Mouse (Mus musculus) adrenal gland, postnatal 14 days (tissue): Measurements from ENCODE around the gene Olfr600. TPM values are rescaled to one million over a fixed set of nuclear protein-coding genes. Genes with fewer than 3 reads are reported as not detected.
"Not testable (repeated sequence)": the region's sequence is repeated elsewhere in the genome, so short reads cannot be mapped to it uniquely, and the experiment has no call there.

Source experiments
- DNase-seq: peaks from one replicate; pipeline ENCODE4 v3.0.0; 2021; ENCODE audit warnings: mixed read lengths
- long read RNA-seq, 2 experiments: library from polyadenylated mRNA; stranded (forward); transcript quantifications; one replicate each; pipeline ENCODE4 v2.0.0; 2021
- total RNA-seq: library from RNA; stranded (reverse); gene quantifications from 2 replicates; pipeline ENCODE4 v1.2.3, GENCODE M21; 2021

Gene Olfr600
- not detected in 2 replicates for total RNA-seq
- long read RNA-seq, experiment 1, result 0 reads
- long read RNA-seq, experiment 2, result 0 reads

- DNase-seq, result no peak
Measured at GRCm38 (mm10) chr7:103349569-103349968, at the start of gene Olfr600. Gene Olfr600 (minus strand): TSS chr7:103349669.

DNA sequence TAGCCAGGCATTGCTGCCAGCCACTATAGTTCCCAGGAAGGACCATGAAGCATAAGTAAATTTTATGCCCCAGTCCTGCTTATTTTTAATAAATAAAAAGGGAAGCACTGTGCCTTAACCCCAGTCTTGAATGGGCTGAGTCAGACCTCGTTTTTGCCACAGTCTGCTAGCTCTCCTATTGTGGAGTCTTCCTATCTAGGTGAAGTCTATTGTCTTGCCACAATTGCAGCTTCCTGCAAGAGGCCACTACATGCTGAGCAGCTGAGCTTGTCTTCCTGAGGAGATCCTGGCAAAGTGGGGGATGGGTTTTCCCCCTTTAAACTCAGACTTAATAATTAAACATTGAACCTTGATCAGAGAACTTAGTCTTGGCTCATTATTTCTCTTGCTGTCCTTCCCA is 49.5 kb upstream of the Olfr600 start:
- no peak for DNase-seq

- no peak for DNase-seq
Measured at GRCm38 (mm10) chr7:103397758-103398157, 48.3 kb upstream of the Olfr600 start.

DNA sequence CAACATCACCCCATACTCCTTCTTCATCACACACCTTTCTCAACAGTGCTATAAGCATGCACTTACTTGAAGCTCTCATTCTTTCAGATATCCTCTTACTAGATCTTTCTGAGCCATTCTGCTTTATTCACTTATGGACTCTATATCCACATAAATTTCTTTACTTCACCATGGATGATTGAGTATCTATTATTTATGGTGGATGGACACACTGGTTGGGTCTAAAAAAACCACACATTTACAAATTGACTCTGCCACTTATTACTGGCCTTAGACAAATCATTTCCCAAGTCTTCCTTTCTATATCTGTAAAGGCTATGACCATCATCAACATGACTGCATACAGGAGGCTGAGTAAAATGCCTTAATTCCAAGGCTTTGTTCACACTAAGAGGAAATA is 36.6 kb upstream of the Olfr600 start, which contains the start of gene Olfr603:
Gene Olfr603 (minus strand): TSS at position 101 of the 400 bp plus-strand sequence.
- DNase-seq, result no peak

GRCm38 (mm10) chr7:103362555-103362954 is 13.1 kb upstream of the Olfr600 start, which contains the start of gene Olfr601:
Gene Olfr601 (minus strand): TSS chr7:103362655.
- no peak for DNase-seq

DNA sequence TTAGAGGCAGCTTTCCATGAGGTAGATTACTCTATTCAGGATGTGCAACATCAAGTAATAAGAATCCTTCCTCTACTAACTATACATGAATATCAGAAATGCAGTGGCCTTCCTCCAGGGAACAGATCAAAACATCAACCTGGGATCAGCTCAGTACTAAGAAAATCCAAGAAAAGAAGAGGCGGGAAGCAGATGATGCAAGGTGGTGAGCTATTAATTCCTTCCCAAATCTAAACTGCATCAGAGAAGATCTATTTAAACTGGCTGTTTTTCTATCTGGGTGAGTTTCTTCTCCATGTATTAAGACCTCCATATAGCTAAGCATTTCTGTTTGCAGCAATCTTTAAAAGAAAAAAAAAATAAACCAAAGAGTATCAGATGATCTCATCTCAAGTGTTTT is 13.9 kb downstream of the Olfr600 start, which contains the start of gene Olfr599:
Gene Olfr599 (plus strand): TSS at position 301 of the 400 bp plus-strand sequence.
- no peak for DNase-seq

- no peak for DNase-seq
Measured at GRCm38 (mm10) chr7:103323268-103323667, 26.2 kb downstream of the Olfr600 start, which contains the start of gene Olfr598. Gene Olfr598 (plus strand): TSS chr7:103323568.

GRCm38 (mm10) chr7:103316015-103316414 is 33.5 kb downstream of the Olfr600 start, which contains the start of gene Olfr597:
Gene Olfr597 (plus strand): TSS chr7:103316315.
- DNase-seq, result not testable (repeated sequence)

- not testable (repeated sequence) for DNase-seq
Measured at GRCm38 (mm10) chr7:103305348-103305747, 44.1 kb downstream of the Olfr600 start, which contains the start of gene Olfr596. Gene Olfr596 (plus strand): TSS chr7:103305648.

Other genes with a start within 250 kb of the Olfr600 start
- not detected in 2 replicates for gene Olfr586, start 224.0 kb downstream of the Olfr600 start, total RNA-seq
- gene Olfr588-ps1, start 208.8 kb downstream of the Olfr600 start, total RNA-seq, result not detected in 2 replicates
- not detected in 2 replicates for gene Olfr589, start 193.3 kb downstream of the Olfr600 start, total RNA-seq
- gene Olfr591, start 171.3 kb downstream of the Olfr600 start, total RNA-seq, result not detected in 2 replicates
- not detected in 2 replicates for gene Olfr592, start 164.9 kb downstream of the Olfr600 start, total RNA-seq
- gene Olfr593, start 137.8 kb downstream of the Olfr600 start, total RNA-seq, result not detected in 2 replicates
- gene Olfr594, start 132.7 kb downstream of the Olfr600 start, total RNA-seq, result not detected in 2 replicates
- not detected in 2 replicates for gene Usp17ld, start 97.2 kb downstream of the Olfr600 start, total RNA-seq
- gene Olfr596, start 44.0 kb downstream of the Olfr600 start, total RNA-seq, result not detected in 2 replicates
- gene Olfr597, start 33.4 kb downstream of the Olfr600 start, total RNA-seq, result not detected in 2 replicates
- gene Olfr598, start 26.1 kb downstream of the Olfr600 start, total RNA-seq, result not detected in 2 replicates
- not detected in 2 replicates for gene Olfr599, start 13.8 kb downstream of the Olfr600 start, total RNA-seq
- not detected in 2 replicates for gene Olfr601, start 13.0 kb upstream of the Olfr600 start, total RNA-seq
- gene Olfr603, start 36.5 kb upstream of the Olfr600 start, total RNA-seq, result not detected in 2 replicates
- not detected in 2 replicates for gene Usp17lc, start 65.4 kb upstream of the Olfr600 start, total RNA-seq
- gene Olfr605, start 95.8 kb upstream of the Olfr600 start, total RNA-seq, result not detected in 2 replicates
- gene Olfr606, start 99.4 kb upstream of the Olfr600 start, total RNA-seq, result not detected in 2 replicates
- not detected in 2 replicates for gene Olfr607, start 114.5 kb upstream of the Olfr600 start, total RNA-seq
- gene Olfr608, start 120.2 kb upstream of the Olfr600 start, total RNA-seq, result not detected in 2 replicates
- not detected in 2 replicates for gene Olfr609, start 148.4 kb upstream of the Olfr600 start, total RNA-seq
- gene Olfr610, start 162.5 kb upstream of the Olfr600 start, total RNA-seq, result not detected in 2 replicates
- gene Olfr611, start 171.2 kb upstream of the Olfr600 start, total RNA-seq, result not detected in 2 replicates
- not detected in 2 replicates for gene Olfr612, start 193.0 kb upstream of the Olfr600 start, total RNA-seq
- gene Olfr613, start 198.4 kb upstream of the Olfr600 start, total RNA-seq, result not detected in 2 replicates
- gene Olfr615, start 206.4 kb upstream of the Olfr600 start, total RNA-seq, result not detected in 2 replicates
- not detected in 2 replicates for gene Olfr616, start 219.5 kb upstream of the Olfr600 start, total RNA-seq
- not detected in 2 replicates for gene Olfr617, start 223.4 kb upstream of the Olfr600 start, total RNA-seq
- gene Olfr618, start 240.4 kb upstream of the Olfr600 start, total RNA-seq, result not detected in 2 replicates